Mouse (Mus musculus) thymus, adult 2 months (tissue): ENCODE measurements around the gene Dnajc8.

ENCODE experiments used
- CTCF ChIP-seq: fragments of 200-500 bp; IDR thresholded peaks from 2 replicates; pipeline ENCODE4 v1.5.1; 2012; ENCODE audit warnings: mild to moderate bottlenecking, control low read depth, low read length, moderate library complexity, borderline replicate concordance; ENCODE audit not compliant: control insufficient read depth, poor library complexity, insufficient read depth; ENCODE audit errors: extremely low read depth
- POLR2A ChIP-seq: fragments of 200-500 bp; IDR thresholded peaks from 2 replicates; pipeline ENCODE4 v1.6.1; 2012; ENCODE audit warnings: mild to moderate bottlenecking, low read length, control low read depth, moderate library complexity; ENCODE audit not compliant: control insufficient read depth, poor library complexity, insufficient read depth; ENCODE audit errors: extremely low read depth

- TF ChIP-seq CTCF (no peak), POLR2A (no peak)
Measured at GRCm38 (mm10) chr4:132590642-132591041, 55.3 kb downstream of the Dnajc8 start.
